Mouse (Mus musculus) MEL (cell line): ENCODE measurements around the gene Il10rb. TPM values are rescaled to one million over a fixed set of nuclear protein-coding genes. Genes with fewer than 3 reads are reported as not detected.

Experiments used
- DNase-seq: peaks from one replicate; pipeline ENCODE4 v3.0.0; 2011; ENCODE audit warnings: low read depth, low spot score
- H3K27ac ChIP-seq: 2 replicates; pipeline ENCODE4 v1.5.1; 2012; ENCODE audit warnings: low read depth, mild to moderate bottlenecking, control low read depth, low read length, moderate library complexity; ENCODE audit not compliant: control insufficient read depth
- H3K27me3 ChIP-seq, 2 experiments: fragments of 150-350 bp in 1 of 2; sonication (generic) in 1 of 2; 2 replicates each; pipeline ENCODE4 v1.6.1; 2012; ENCODE audit warnings: low read length in 2 of 2, mild to moderate bottlenecking in 2 of 2, improper control_type of control experiment in 1 of 2, moderate library complexity in 1 of 2; ENCODE audit not compliant: insufficient read depth in 2 of 2, control insufficient read depth in 1 of 2
- H3K36me3 ChIP-seq, 2 experiments: 2 replicates each; pipeline ENCODE4 v1.6.1; 2012 to 2014; ENCODE audit warnings: low read length in 2 of 2, improper control_type of control experiment in 1 of 2, inconsistent platforms in 1 of 2, mild to moderate bottlenecking in 1 of 2; ENCODE audit not compliant: insufficient read depth in 2 of 2, control insufficient read depth in 1 of 2
- H3K4me1 ChIP-seq, 2 experiments: fragments of 150-350 bp in 1 of 2; sonication (generic) in 1 of 2; 2 replicates each; pipeline ENCODE4 v1.6.1; 2012; ENCODE audit warnings: low read length in 2 of 2, improper control_type of control experiment in 1 of 2, mild to moderate bottlenecking in 1 of 2; ENCODE audit not compliant: insufficient read depth in 2 of 2, control insufficient read depth in 1 of 2
- H3K4me3 ChIP-seq, 2 experiments: fragments of 150-350 bp in 1 of 2; sonication (generic) in 1 of 2; 2 replicates each; pipeline ENCODE4 v1.5.1; 2012; ENCODE audit warnings: low read depth in 2 of 2, low read length in 2 of 2, mild to moderate bottlenecking in 2 of 2, moderate library complexity in 2 of 2, control low read depth in 1 of 2, improper control_type of control experiment in 1 of 2; ENCODE audit not compliant: control insufficient read depth in 1 of 2, insufficient read depth in 1 of 2
- H3K79me2 ChIP-seq: 2 replicates; pipeline ENCODE4 v1.6.1; 2012; ENCODE audit warnings: mild to moderate bottlenecking, low read length, moderate library complexity; ENCODE audit not compliant: control insufficient read depth, poor library complexity, insufficient read depth
- H3K9ac ChIP-seq: 2 replicates; pipeline ENCODE4 v1.6.1; 2012; ENCODE audit warnings: low read depth, mild to moderate bottlenecking, control low read depth, low read length, moderate library complexity; ENCODE audit not compliant: control insufficient read depth, poor library complexity, severe bottlenecking
- H3K9me3 ChIP-seq: fragments of 150-350 bp; sonication (generic); replicated peaks from 2 replicates; pipeline ENCODE4 v1.6.1; 2012; ENCODE audit warnings: mild to moderate bottlenecking, low read length, improper control_type of control experiment, moderate library complexity; ENCODE audit not compliant: insufficient read depth
- CHD1 ChIP-seq: IDR thresholded peaks from 2 replicates; pipeline ENCODE4 v1.6.1; 2012; ENCODE audit warnings: low read depth, mild to moderate bottlenecking, inconsistent platforms, low read length, improper control_type of control experiment
- CHD2 ChIP-seq: IDR thresholded peaks from 2 replicates; pipeline ENCODE4 v1.6.1; 2011; ENCODE audit warnings: low read length, improper control_type of control experiment
- CTCF ChIP-seq, 3 experiments: IDR thresholded peaks in 2 of 3; conservative IDR thresholded peaks in 1 of 3; 2 replicates each; pipeline ENCODE4 v1.5.1; 2011 to 2012; ENCODE audit warnings: low read length in 3 of 3, low read depth in 2 of 3, mild to moderate bottlenecking in 2 of 3, improper control_type of control experiment in 1 of 3, inconsistent platforms in 1 of 3, mixed read lengths in 1 of 3, moderate library complexity in 1 of 3; ENCODE audit not compliant: control insufficient read depth in 1 of 3, insufficient read depth in 1 of 3, poor library complexity in 1 of 3, severe bottlenecking in 1 of 3
- E2F4 ChIP-seq: IDR thresholded peaks from 2 replicates; pipeline ENCODE4 v1.6.1; 2011; ENCODE audit warnings: low read depth, low read length, improper control_type of control experiment, borderline replicate concordance
- ELF1 ChIP-seq: IDR thresholded peaks from 2 replicates; pipeline ENCODE4 v1.6.1; 2014; ENCODE audit warnings: low read depth, mild to moderate bottlenecking, inconsistent platforms, low read length, improper control_type of control experiment, moderate library complexity
- EP300 ChIP-seq, 2 experiments: IDR thresholded peaks; 2 replicates each; pipeline ENCODE4 v1.6.1; 2011; ENCODE audit warnings: improper control_type of control experiment in 2 of 2, low read length in 2 of 2, low read depth in 1 of 2, mild to moderate bottlenecking in 1 of 2
- GABPA ChIP-seq: IDR thresholded peaks from 2 replicates; pipeline ENCODE4 v1.6.1; 2012; ENCODE audit warnings: low read depth, mild to moderate bottlenecking, inconsistent platforms, low read length, improper control_type of control experiment, moderate library complexity
- HCFC1 ChIP-seq: IDR thresholded peaks from 2 replicates; pipeline ENCODE4 v1.6.1; 2012; ENCODE audit warnings: low read depth, mild to moderate bottlenecking, inconsistent platforms, low read length, improper control_type of control experiment, moderate library complexity
- MAX ChIP-seq: IDR thresholded peaks from 2 replicates; pipeline ENCODE4 v1.6.1; 2011; ENCODE audit warnings: low read length, improper control_type of control experiment
- MAZ ChIP-seq: IDR thresholded peaks from 2 replicates; pipeline ENCODE4 v1.6.1; 2012; ENCODE audit warnings: low read depth, mild to moderate bottlenecking, inconsistent platforms, low read length, improper control_type of control experiment
- MXI1 ChIP-seq: IDR thresholded peaks from 2 replicates; pipeline ENCODE4 v1.6.1; 2011; ENCODE audit warnings: mild to moderate bottlenecking, low read depth, low read length, improper control_type of control experiment
- MYB ChIP-seq: IDR thresholded peaks from 2 replicates; pipeline ENCODE4 v1.6.1; 2011; ENCODE audit warnings: mild to moderate bottlenecking, low read depth, low read length, improper control_type of control experiment
- MYC ChIP-seq: IDR thresholded peaks from 2 replicates; pipeline ENCODE4 v1.6.1; 2011; ENCODE audit warnings: low read depth, mild to moderate bottlenecking, low read length, improper control_type of control experiment, moderate library complexity
- NELFE ChIP-seq: IDR thresholded peaks from 2 replicates; pipeline ENCODE4 v1.6.1; 2011; ENCODE audit warnings: low read depth, low read length, improper control_type of control experiment
- NRF1 ChIP-seq: IDR thresholded peaks from 2 replicates; pipeline ENCODE4 v1.6.1; 2014; ENCODE audit warnings: low read depth, mild to moderate bottlenecking, inconsistent platforms, low read length, improper control_type of control experiment, moderate library complexity; ENCODE audit not compliant: poor library complexity, insufficient read depth, severe bottlenecking
- POLR2A ChIP-seq, 2 experiments: IDR thresholded peaks; 2 replicates each; pipeline ENCODE4 v1.6.1; 2011 to 2012; ENCODE audit warnings: low read length in 2 of 2, mild to moderate bottlenecking in 2 of 2, control low read depth in 1 of 2, improper control_type of control experiment in 1 of 2, low read depth in 1 of 2, moderate library complexity in 1 of 2; ENCODE audit not compliant: control insufficient read depth in 1 of 2, insufficient read depth in 1 of 2, poor library complexity in 1 of 2
- POLR2AphosphoS2 ChIP-seq: IDR thresholded peaks from 2 replicates; pipeline ENCODE4 v1.6.1; 2011; ENCODE audit warnings: low read length, improper control_type of control experiment
- SMC3 ChIP-seq: IDR thresholded peaks from 2 replicates; pipeline ENCODE4 v1.6.1; 2011; ENCODE audit warnings: low read depth, low read length, improper control_type of control experiment
- TAL1 ChIP-seq: IDR thresholded peaks from 2 replicates; pipeline ENCODE4 v1.6.1; 2012; ENCODE audit warnings: mild to moderate bottlenecking, inconsistent platforms, low read length, moderate library complexity, mixed read lengths
- TCF12 ChIP-seq: IDR thresholded peaks from 2 replicates; pipeline ENCODE4 v1.6.1; 2014; ENCODE audit warnings: low read depth, mild to moderate bottlenecking, inconsistent platforms, low read length, improper control_type of control experiment, moderate library complexity
- USF1 ChIP-seq: IDR thresholded peaks from 2 replicates; pipeline ENCODE4 v1.6.1; 2014; ENCODE audit warnings: low read depth, mild to moderate bottlenecking, inconsistent platforms, low read length, improper control_type of control experiment, moderate library complexity
- ZC3H11A ChIP-seq: IDR thresholded peaks from 2 replicates; pipeline ENCODE4 v1.6.1; 2012; ENCODE audit warnings: low read depth, mild to moderate bottlenecking, inconsistent platforms, low read length, improper control_type of control experiment
- ZKSCAN1 ChIP-seq: IDR thresholded peaks from 2 replicates; pipeline ENCODE4 v1.6.1; 2012; ENCODE audit warnings: low read depth, mild to moderate bottlenecking, inconsistent platforms, low read length, improper control_type of control experiment, moderate library complexity
- polyA plus RNA-seq, 2 experiments: library from polyadenylated mRNA; stranded (reverse) in 1 of 2; unstranded in 1 of 2; fragments of >175 nt in 1 of 2; fragments of >200 nt in 1 of 2; gene quantifications; 2 replicates each; pipeline versions ENCODE4 v1.2.1 to v1.2.4; 2012; ENCODE audit warnings: low replicate concordance in 2 of 2, low read depth in 1 of 2; ENCODE audit not compliant: insufficient read length in 2 of 2, insufficient read depth in 1 of 2, missing spikeins in 1 of 2
- total RNA-seq: library from RNA; depleted of rRNA; stranded (reverse); fragments of 300-350 nt; gene quantifications from 2 replicates; pipeline ENCODE4 v1.2.3, GENCODE M21; 2012

Gene Il10rb
- total and polyA plus RNA-seq, 3 experiments, result 4.7 to 14.6 TPM; not detected in 1

DNA sequence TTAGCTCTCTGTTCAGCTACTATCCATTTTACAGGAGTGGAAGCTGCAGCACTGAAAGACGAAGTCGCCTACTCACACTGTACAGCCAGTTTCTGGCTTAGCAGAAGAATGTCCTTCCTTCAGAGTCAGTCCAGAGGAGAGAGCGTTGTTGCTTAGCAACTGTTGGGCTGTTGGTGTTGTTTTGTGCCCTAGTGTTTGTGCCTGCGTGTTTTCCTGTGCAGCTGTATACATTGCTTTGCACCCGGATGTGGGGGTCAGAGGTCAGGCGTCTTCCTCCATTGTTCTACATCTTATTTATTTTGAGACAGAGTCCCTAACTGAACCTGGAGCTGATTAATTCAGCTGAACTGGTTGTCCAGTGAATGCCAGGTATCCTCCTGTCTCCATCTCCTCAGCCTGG, 60.6 kb downstream of the Il10rb start:
- no peak for TF ChIP-seq ZKSCAN1
- TF ChIP-seq NRF1, result no peak
- no peak for TF ChIP-seq CTCF (IDR thresholded peaks at IDR 0.05 in 2 of 3, conservative IDR thresholded peaks at IDR 0.05 in 1 of 3; ENCODE audit: control insufficient read depth in 1 of 3, insufficient read depth in 1 of 3, low read depth in 2 of 3, low read length in 3 of 3, poor library complexity in 1 of 3, severe bottlenecking in 1 of 3)
- no peak for TF ChIP-seq EP300 (IDR thresholded peaks at IDR 0.05; ENCODE audit: low read depth in 1 of 2, low read length in 2 of 2)
- TF ChIP-seq MYC, result no peak
- TF ChIP-seq CHD2, result no peak
- no peak for TF ChIP-seq MAX
- TF ChIP-seq MAZ, result no peak
- no peak for TF ChIP-seq TCF12
- TF ChIP-seq USF1, result no peak
- TF ChIP-seq ZC3H11A, result no peak
- Histone ChIP-seq H3K9me3 (no peaks in the 10 kb centered on the region), H3K4me1 (peaks cover 0 to 12% of the 10 kb centered on the region in 2 experiments; a peak in 3 of 4 replicates), H3K36me3 (peaks cover 0 to 11% of the 10 kb centered on the region in 2 experiments; a peak in 2 of 4 replicates), H3K79me2 (no peaks in the 10 kb centered on the region; the same call in 1 of the 2 replicates), H3K27me3 (no peaks in the 10 kb centered on the region), H3K4me3 (no peak overlapping the region), H3K9ac (no peak overlapping the region), H3K27ac (no peak overlapping the region)
- DNase-seq, result no peak

GRCm38 (mm10) chr16:91470470-91470869, 64.5 kb downstream of the Il10rb start:
- Histone ChIP-seq H3K79me2 (no peaks in the 10 kb centered on the region), H3K4me3 (no peak overlapping the region), H3K27me3 (no peaks in the 10 kb centered on the region), H3K9ac (no peak overlapping the region), H3K36me3 (peaks cover 0 to 5% of the 10 kb centered on the region in 2 experiments; a peak in 2 of 4 replicates)
- TF ChIP-seq TAL1 (no peak), EP300 (IDR thresholded peaks at IDR 0.05; ENCODE audit: low read depth in 1 of 2, low read length in 2 of 2) (no peak), HCFC1 (no peak), NRF1 (no peak), E2F4 (no peak), SMC3 (no peak), ZKSCAN1 (no peak), ELF1 (no peak), POLR2AphosphoS2 (no peak), POLR2A (IDR thresholded peaks at IDR 0.05; ENCODE audit: control insufficient read depth in 1 of 2, insufficient read depth in 1 of 2, low read depth in 1 of 2, low read length in 2 of 2, poor library complexity in 1 of 2) (no peak), MXI1 (no peak), MYB (no peak), CHD1 (no peak), NELFE (no peak), CHD2 (no peak), GABPA (no peak)
- TF ChIP-seq, all 39 proteins: peak for 0
- peaks cover 0 to 8% of the 10 kb centered on the region in 2 experiments; a peak in 2 of 4 replicates for H3K4me1 ChIP-seq
- H3K9me3 ChIP-seq, result no peaks in the 10 kb centered on the region
- H3K27ac ChIP-seq, result no peak overlapping the region
- no peak for DNase-seq
